Mouse (Mus musculus) adrenal gland, postnatal 36 days (tissue): Measurements from ENCODE around the gene Serpina16. TPM values are rescaled to one million over a fixed set of nuclear protein-coding genes. Genes with fewer than 3 reads are reported as not detected.
"Not testable (repeated sequence)": the region's sequence is repeated elsewhere in the genome, so short reads cannot be mapped to it uniquely, and the experiment has no call there.

Source experiments
- DNase-seq, 2 experiments: peaks; one replicate each; pipeline ENCODE4 v3.0.0; 2021; ENCODE audit warnings: mixed read lengths in 1 of 2
- long read RNA-seq, 2 experiments: library from polyadenylated mRNA; stranded (forward); transcript quantifications; one replicate each; pipeline ENCODE4 v2.0.0; 2021; ENCODE audit warnings: borderline sequencing depth in 2 of 2
- total RNA-seq, 2 experiments: library from RNA; stranded (reverse); gene quantifications; 2 replicates each; pipeline ENCODE4 v1.2.3; 2021

Gene Serpina16
- total RNA-seq, result not detected
- long read RNA-seq, experiment 1, result 0 reads
- long read RNA-seq, experiment 2, result 0 reads

DNA sequence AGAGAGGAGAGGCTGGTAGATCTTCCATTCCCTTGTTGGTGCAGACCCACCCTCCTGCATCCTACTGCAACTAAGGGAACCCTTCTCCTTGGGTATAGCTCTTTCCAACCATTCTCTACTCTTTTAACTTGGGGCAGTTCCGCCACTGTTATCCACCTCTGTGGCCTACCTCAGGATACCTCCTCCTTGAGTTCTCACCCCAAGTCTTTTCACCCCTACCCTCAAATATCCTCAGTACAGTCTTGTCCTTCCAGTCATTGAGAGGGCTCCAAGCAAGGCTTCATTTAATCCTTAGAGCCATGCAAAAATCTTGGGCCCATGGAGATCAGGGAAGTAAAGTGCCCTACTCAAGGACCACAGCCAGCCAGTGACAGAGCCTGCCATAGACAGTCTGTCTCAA lies at the start of gene Serpina16:
Gene Serpina16 (minus strand): TSS at position 101 of the 400 bp plus-strand sequence.
- no peak for DNase-seq

DNA sequence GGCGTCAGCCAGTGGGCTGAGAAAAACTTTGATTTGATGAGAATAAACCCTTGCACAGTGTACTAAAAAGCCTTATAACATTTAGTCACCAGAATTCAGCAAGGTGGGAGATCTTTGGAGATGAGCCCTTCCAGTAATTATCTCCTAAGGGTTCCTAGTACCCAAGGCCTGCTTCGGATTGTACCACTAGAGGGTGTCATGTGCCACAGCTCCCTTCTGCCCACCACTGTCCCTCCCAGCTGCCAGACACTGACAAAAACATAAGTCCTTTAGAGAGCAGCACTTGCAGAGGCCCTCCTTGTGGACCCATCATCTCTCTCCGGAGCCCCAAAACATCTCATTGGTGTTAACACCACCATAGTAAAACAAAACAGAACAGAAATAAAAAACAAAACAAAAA lies 35.6 kb upstream of the Serpina16 start:
- peak; percentile 39 to 59 for DNase-seq

DNA sequence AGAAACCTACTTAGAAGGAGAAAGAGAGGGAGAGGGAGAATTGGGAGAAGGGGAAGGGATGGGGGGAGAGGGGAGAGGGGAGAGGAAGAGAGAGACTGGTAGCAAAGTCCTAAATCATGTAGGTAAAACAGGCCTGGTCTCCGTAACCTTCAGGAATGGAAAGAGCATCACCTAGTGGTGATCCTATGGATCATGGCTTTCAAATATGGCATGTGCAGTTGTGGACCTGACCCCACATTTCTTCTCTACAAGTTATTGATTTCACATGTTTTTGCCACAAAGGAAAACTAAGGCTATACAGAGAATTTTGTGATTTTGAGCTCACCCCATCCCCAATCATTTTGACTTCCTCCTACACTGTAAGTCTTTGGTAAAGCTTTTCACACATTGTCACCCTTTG lies 34.5 kb upstream of the Serpina16 start:
- DNase-seq, result no peak

DNA sequence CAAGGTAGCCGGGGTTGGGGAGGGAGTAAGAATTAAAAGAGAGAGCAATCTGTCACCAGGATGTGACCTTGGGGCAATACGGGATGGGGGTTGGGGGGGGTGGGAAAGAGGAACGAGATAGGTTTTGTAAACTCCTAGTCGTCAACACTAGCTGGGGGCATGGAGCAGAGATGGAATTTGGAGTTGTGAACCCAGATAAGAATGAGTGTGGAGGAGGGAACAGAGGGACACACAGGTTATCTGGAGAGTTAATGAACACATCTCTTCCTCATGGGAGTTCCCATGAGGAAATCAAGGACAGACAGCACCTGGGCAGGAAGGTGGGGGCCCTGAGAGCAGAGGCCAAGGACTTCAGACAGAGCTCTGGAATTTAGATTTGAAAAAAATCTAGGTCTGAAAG lies 30.2 kb upstream of the Serpina16 start:
- DNase-seq, result no peak

DNA sequence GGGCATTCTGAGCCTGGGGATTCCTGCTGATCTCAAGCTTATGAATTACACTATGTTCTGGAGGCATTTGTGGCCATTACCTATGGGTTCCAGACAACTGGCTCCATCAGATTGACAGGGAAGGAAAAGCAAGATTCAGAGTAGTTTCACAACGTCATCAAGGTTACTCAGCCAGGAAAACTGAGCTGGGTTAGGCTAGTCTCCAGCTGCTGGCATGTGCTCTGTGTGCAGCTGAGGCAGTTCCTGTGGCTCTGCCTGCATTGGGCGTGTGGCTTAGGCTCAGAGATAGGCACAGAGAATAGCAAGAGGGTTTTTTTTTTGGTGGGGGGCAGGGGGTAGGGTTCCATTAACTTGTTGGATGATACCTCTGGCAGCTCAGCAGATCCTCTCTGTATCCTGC lies 29.6 kb upstream of the Serpina16 start:
- DNase-seq, result peak; percentile 34 to 56

DNA sequence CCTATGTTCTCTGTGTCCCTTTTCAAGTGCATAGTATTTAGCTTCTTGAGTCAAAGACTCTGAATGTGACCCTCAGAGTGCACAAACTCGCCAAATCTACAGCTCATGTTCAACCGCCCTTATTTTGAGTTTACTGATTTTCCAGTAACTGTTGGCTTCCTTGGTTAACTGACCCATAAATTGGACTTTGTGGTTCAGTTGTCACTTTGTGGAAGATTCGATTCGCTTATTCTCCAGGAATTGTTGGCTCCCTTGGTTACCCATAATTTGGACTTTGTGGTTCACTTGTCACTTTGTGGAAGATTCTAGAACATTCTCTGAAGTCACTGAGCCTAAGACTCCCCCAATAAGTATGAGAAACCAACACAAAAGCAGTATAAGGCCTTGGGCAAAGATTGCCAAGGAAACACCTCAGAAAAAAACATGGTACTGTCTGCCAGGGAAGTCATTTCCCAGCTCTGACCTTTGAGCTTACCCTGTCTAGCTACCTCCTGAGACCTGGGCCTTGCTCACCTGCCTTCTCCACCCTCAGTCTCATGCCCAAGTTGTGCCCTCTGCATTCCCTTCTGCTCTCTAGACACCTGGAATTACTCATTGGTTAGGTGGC lies 24.3 kb upstream of the Serpina16 start:
- DNase-seq, result no peak

DNA sequence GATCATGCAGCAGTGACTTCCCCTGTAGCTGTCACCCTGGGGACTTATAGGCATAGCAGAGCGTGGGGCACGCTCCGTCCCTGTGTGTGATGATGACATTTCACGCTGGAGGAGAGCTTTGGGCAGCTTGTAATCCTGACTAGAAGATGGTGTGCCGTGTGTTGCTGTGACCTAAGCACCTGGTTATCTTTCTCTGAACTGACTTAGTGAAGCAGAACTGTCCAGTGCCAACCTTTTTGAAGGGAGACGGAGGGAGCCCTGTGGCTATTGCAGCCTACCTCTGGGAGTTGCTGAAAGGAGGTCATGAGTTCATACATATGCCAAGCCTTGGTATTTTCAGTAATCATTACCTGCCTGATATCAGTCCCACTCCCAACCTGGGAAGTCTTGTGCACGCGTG lies 19.5 kb upstream of the Serpina16 start, which contains the start of gene Serpina1f:
Gene Serpina1f (minus strand): TSS at position 101 of the 400 bp plus-strand sequence.
- no peak for DNase-seq

DNA sequence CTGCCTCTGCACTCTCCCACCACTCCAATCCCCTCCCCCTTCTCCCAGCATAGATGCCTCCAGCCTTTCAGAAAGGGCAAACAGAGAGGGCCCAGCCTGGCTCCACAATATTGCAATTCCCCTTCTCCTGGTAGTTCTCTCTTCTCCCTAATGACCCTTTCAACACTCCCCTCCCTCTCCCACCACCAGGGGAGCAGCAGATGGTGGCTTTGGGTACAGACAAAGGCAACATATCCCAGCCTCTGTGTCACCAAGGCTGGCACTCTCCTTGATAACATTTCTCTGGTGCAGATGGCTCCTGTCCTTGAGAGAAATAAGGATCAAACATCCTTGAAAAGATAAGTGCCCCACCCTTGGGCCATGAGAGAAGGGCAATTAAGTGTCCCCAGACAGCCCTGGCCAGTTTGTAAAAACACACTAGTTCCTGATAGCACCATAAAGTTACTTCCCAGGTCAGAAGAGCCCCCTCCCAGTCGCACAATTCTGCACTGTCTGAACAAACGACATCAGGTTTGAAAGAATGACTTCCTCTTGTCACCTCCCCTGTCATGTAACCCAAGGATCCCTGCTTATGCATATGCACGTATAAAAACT lies 12.4 kb upstream of the Serpina16 start:
- peak in 1 of 2 experiments; percentile 23 for DNase-seq

DNA sequence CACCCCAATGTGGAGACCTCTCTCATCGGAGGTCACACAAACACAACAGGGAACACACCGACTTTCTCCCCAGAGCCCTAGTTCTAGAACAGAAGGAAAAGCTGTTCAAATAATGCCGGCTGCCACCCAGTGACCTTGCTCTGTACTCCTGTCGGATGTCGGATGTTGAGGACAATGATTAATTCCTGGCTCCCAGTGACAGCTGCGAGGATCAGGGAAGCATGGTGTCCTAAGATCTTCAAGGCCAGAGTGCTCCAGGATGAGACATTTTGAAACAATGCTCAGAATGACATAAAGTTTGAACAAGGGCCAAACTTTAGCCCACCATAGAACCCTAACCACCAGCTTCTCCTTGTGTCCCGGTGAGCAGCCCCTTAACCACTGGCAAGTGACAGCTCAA lies 11.1 kb upstream of the Serpina16 start:
- DNase-seq, result peak; percentile 49 to 62

DNA sequence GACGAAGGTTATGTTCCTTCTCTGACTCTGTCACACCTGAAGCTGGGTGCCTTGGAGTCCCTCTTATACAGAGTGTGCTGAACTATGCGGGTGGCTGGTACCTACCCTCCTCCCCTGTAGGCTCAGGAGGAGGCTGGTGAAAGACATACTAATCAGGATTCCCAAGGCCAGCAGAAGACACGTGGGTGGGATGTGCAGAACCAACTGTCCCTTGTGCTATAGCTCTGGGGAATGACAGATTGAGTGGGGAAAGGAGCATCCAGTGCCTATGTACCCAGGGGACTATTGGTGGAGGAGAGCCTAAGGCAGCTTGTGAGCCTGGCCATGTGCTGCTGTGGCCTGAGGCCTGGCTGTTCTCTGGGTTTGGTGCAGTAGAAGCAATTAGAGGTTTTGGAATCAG lies 10.1 kb upstream of the Serpina16 start:
- DNase-seq, result peak in 1 of 2 experiments; percentile 30

DNA sequence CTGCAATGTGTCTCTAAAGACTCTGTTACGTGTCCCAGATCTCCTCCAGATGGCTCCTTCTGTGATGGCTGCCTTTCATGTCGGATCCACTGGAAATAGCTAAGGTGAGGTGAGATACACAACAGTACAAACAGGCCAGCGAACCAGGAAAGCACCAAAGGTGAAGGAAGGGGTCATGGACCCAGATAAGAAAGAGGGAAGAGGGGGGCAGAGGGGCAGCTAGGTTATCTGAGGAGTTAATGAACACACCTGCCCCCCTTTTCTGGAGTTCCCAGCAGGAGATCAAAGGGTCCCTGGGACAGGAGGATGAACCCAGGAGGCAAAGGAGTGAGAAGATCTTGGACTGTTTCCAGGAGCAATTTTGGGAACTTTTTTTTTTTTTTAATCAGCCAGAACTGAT lies 9.4 kb upstream of the Serpina16 start:
- no peak for DNase-seq

DNA sequence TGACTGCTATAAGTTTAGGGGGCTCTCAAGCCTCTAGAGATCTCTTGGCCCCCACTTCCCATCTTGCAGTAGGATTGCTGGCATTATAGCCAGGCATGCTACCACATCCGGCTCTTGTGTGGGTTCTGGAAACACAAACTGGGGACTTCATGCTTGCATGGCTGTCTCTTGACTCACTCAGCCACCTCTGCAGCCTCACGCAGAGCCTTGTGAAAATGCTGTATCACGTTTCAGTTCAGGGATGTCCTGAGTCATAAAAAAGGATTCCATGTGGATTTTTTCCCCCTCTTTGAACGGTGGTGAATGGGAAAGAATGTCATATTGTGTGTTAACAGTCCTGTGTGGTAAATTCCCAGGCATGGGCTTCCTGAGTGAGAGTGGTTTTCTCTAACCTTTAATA lies 7.8 kb upstream of the Serpina16 start:
- DNase-seq, result no peak

DNA sequence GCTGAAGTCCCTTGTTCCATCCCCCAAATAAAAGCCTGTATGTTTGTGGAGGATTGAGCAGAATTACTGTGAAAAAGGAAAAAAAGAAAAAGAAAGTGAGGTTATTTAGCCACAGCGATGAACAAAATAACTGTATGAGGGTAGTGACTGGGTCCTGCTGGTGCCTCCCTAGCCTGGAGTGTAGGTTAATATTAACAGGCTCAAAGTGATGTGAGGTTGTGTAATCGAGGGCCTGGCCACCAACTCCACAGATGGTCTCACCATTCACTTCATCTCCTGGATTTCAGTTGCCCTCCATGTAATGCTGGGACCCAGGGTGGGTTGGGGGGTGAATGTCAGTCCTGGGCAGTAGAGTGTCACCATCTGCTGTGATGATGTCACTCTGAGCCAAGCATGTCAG lies 5.8 kb upstream of the Serpina16 start:
- DNase-seq, result no peak

DNA sequence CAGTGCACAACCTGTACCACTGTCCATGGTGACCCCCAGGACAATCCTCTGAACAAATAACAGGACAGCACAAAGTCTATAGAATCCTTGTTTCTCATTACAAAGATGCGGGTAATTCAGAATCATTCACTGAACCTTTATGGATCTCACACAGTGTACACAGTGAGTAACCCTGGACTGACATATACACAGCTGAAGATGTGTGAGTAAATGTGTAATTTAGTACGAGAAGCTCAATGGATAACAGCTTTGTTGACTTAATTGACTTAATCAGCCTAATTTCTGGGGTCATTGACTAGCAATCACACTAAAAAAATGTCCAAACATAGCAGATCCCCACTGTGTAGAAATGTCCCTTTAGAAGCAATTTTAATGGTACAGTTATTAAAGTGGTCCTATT lies 5.2 kb upstream of the Serpina16 start:
- DNase-seq, result no peak

DNA sequence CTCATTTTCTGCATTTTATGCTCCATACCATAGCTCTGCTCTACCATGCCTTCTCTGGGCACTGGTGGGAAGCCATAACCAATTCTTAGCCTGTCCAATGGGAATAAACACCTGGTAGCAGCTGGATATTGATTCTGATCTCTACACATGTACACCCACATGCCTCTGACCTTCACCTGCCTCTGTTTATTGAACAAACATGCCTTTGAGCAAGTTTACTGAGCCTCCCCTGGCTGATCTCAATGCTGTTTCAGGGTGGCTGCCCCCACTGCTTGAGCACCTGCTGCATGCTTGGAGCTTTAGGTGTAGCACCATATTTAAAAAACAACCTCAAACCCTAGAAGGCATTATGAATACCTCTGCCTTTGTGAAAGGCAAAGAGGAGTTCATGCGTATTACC lies 3.9 kb upstream of the Serpina16 start:
- not testable (repeated sequence) for DNase-seq

DNA sequence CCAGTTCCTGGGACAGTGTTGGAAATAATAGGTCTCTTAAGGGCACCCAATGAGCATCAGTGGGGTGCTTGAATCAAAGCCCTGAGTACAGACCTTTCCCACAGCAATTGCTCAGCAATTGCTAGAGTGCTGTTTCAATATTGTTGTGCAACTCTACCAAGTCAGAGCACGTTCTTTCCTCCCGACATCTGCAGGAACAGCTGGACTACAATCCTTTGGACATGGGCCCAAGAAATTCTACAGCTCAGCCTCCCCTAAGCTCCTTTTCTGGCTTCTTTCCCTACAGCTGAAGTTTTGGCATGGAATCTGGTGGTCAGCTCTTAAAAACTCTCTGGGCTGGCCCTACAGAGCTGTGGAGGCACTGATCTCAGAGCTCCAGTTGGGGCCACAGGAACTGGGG lies 2.8 kb downstream of the Serpina16 start:
- no peak for DNase-seq

DNA sequence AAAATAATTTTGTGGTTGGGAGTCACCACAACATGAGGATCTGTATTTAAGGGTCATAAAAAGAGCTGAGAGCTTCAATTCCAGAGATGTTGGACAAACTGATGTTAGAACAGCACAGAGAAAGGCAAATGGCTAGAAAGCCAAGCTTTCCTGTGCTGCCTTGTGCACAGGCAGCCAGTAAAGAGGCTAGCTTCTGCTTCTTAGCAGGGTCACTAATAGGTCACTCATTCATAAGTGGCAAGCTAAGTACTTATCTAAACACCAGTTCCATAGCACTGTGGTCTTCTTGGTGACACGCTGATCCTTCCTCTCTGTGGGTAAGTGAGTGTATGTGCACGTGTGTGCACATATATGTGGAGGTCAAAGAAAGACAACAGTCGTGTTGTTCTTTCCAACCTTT lies 4.5 kb downstream of the Serpina16 start:
- no peak for DNase-seq

DNA sequence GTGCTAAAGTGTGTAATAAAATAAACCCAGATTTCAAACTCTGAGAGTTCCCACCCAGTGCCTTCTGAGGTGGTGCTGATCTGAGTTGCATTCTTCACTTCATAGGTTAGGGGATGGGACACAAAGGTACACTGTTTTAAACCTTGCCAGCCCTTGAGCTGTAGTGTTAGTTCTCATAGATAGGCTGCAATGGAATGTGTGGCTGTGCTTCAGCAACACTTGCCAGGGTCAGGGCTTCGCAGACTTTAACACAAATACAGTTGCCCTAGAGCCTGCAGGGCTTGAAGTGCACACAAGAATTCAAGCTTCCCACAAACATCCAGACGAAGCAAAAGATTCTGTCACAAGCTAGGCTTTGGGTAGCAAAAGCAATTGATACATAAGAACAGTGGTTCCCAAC lies 5.0 kb downstream of the Serpina16 start:
- no peak for DNase-seq

DNA sequence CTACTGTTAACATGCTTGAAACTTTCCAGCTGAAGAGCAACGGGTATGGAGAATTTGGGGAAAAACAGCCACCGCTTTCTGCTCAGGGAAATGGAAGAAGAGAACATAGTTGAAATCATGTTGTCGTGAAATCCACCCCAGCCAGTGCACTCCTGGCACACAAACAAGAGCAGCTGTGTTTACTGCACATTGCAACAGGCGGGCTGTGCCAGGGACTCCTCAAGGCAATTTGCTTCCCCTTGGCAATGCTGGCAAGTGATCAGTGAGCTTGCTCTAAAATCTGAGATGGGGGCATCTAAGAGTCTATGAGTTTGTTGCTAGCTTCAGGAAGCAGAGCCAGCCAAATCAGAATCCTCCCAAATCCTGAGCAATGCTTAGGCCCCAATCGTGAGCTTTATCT lies 5.6 kb downstream of the Serpina16 start:
- DNase-seq, result no peak

DNA sequence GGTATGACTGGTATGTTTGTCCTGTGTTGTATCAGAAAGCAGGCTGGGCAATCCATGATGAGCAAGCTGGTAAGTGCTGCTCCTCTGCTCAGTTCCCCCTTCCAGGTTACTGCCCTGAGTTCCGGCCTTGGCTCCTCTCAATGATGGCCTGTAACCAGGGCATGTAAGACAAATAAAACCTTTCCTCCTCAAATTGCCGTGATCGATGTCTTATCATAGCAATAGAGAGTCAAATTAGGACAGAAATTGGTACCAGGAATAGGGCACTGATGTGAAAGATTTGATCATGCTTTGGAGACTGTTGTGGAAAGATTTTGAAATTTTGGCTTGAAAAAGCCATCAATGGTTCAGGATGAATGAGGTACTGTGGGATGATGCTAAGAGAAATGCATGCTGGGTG lies 10.7 kb downstream of the Serpina16 start:
- no peak for DNase-seq

DNA sequence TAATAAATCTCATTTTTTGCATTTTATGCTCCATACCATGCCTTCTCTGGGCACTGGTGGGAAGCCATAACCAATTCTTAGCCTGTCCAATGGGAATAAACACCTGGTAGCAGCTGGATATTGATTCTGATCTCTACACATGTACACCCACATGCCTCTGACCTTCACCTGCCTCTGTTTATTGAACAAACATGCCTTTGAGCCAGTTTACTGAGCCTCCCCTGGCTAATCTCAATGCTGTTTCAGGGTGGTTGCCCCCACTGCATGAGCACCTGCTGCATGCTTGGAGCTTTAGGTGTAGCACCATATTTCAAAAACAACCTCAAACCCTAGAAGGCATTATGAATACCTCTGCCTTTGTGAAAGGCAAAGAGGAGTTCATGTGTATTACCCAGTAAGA lies 13.9 kb downstream of the Serpina16 start:
- not testable (repeated sequence) for DNase-seq

DNA sequence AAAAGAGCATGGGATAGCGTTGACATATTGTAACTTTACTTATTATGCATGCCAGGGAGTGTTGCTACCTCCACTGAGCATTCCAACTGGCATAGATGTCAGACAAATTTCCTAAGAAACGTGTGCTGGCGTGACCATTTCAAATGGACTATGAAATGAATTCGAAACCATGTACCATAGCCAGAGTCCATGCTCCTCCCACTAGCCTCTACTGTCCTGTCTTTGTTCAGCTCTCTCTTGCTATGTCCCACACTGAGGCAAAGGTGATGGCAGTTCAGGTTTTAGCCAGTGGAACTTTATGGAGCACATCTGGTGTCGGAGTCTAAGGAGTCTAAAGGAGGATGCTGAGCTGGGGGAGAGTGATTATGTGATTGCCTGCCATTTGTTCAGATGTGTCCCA lies 15.9 kb downstream of the Serpina16 start:
- DNase-seq, result no peak

DNA sequence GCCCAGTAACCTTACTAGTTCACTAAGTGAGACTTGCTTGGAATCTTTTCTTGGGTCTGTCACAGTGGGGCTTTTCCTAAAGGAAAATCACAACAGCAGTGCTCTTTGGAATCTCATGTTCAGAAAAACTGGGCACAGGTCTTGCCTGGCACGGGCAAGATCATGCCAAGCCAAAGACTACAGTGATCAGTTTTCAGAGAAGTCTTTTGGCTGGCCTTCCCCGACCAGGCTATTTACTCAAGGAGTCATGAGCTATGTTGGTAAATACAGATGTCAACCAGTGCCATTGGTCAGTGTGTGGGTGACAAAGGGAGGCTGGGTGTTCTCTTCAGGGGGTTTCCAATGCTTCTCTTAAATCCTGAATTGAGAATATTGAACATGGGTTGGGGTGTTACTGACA lies 16.8 kb downstream of the Serpina16 start:
- DNase-seq, result peak in 1 of 2 experiments; percentile 27

DNA sequence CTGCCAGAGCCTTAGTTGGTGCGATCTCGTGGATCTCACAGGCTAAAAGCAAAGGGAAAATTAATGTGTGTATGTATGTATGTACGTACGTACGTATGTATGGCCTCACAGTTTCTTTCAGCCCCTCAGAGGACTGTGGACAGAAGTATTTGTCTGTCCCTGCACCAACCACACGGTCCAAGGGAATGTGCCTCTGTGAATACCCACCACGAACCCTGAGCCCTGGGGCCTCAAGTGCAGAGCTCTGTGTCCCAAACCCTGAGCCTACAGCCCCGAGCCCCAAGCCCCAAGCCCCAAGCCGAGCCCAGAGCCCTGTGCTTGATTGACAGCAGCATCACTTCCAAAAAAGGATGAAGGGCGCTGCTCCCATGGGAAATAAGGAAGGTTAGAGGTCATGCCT lies 17.9 kb downstream of the Serpina16 start:
- no peak for DNase-seq
